Mouse (Mus musculus): ENCODE results near the gene Kcnh4. TPM values are rescaled to one million over a fixed set of nuclear protein-coding genes. Genes with fewer than 3 reads are reported as not detected.
"Not testable (repeated sequence)": the region's sequence is repeated elsewhere in the genome, so short reads cannot be mapped to it uniquely, and the experiment has no call there.

Gene Kcnh4
- polyA plus RNA-seq, 1 experiment from 2014 or later = 0.50 TPM

- H3K27ac ChIP-seq (replicated peaks; ENCODE audit: low read depth, low read length); H3K36me3 ChIP-seq (replicated peaks; ENCODE audit: control insufficient read depth, insufficient read depth, low read depth, low read length); H3K9me3 ChIP-seq (replicated peaks; ENCODE audit: control insufficient read depth, low read length); H3K4me3 ChIP-seq (ENCODE audit: low read depth, low read length); ATAC-seq (replicated peaks; ENCODE audit: insufficient number of reproducible peaks, low FRiP score, low TSS enrichment, low read depth); DNase-seq (ENCODE audit: low spot score); H3K27me3 ChIP-seq (ENCODE audit: control insufficient read depth, insufficient read depth, low read length); H3K4me1 ChIP-seq (ENCODE audit: control insufficient read depth, insufficient read depth, low read length); H3K9ac ChIP-seq (replicated peaks; ENCODE audit: low read length); H3K4me2 ChIP-seq (ENCODE audit: low read depth, low read length): not testable (repeated sequence)
- WGBS = 87% methylated on average over 9 of the region's 9 CpGs
These were observed 30.9 kb upstream of the Kcnh4 start for GRCm38 (mm10) chr11:100790644-100791043.

- DNase-seq (ENCODE audit: low spot score) (peak; percentile 15), ATAC-seq (replicated peaks; ENCODE audit: insufficient number of reproducible peaks, low FRiP score, low TSS enrichment, low read depth) (no peak)
- no peaks in the 10 kb centered on the region for H3K27me3 ChIP-seq (ENCODE audit: control insufficient read depth, insufficient read depth, low read length)
- H3K4me3 ChIP-seq (ENCODE audit: low read depth, low read length) = no peak overlapping the region
- H3K4me2 ChIP-seq (ENCODE audit: low read depth, low read length) = no peak overlapping the region
- H3K36me3 ChIP-seq (replicated peaks; ENCODE audit: control insufficient read depth, insufficient read depth, low read depth, low read length) = no peaks in the 10 kb centered on the region
- H3K4me1 ChIP-seq (ENCODE audit: control insufficient read depth, insufficient read depth, low read length) = no peaks in the 10 kb centered on the region
- H3K9ac ChIP-seq (replicated peaks; ENCODE audit: low read length) = no peak overlapping the region
- H3K9me3 ChIP-seq (replicated peaks; ENCODE audit: control insufficient read depth, low read length) = no peaks in the 10 kb centered on the region
- WGBS = 67% methylated on average over 3 of the region's 3 CpGs
- H3K27ac ChIP-seq (replicated peaks; ENCODE audit: low read depth, low read length) = no peak overlapping the region
These were observed 30.0 kb upstream of the Kcnh4 start for GRCm38 (mm10) chr11:100789702-100790101.

DNA sequence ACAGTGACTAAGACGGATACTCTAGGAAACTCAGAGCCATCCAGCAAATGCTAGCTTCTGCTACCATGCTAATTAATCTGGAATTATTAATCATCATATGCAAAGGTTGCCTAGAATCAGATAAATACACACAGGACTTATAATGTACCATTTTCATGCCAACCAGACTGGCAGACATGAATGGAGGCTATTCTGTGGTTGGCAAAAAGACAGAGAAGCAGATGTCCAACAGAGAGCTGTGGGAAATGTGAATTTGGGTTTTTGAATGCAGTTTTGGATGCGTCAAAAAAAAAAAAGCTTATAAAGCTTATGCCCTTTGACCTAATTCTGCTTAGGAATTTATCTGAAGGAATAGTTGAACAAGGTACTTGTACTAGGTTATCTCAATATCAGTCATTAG lies 26.0 kb upstream of the Kcnh4 start:
- no peak overlapping the region for H3K9ac ChIP-seq (replicated peaks; ENCODE audit: low read length)
- no peak for ATAC-seq (replicated peaks; ENCODE audit: insufficient number of reproducible peaks, low FRiP score, low TSS enrichment, low read depth)
- H3K4me2 ChIP-seq (ENCODE audit: low read depth, low read length) = no peak overlapping the region
- no peaks in the 10 kb centered on the region for H3K27me3 ChIP-seq (ENCODE audit: control insufficient read depth, insufficient read depth, low read length)
- H3K36me3 ChIP-seq (replicated peaks; ENCODE audit: control insufficient read depth, insufficient read depth, low read depth, low read length) = no peaks in the 10 kb centered on the region
- WGBS = 87% methylated on average over 2 of the region's 2 CpGs
- no peak overlapping the region for H3K4me3 ChIP-seq (ENCODE audit: low read depth, low read length)
- DNase-seq (ENCODE audit: low spot score) = no peak
- no peak overlapping the region for H3K27ac ChIP-seq (replicated peaks; ENCODE audit: low read depth, low read length)
- H3K4me1 ChIP-seq (ENCODE audit: control insufficient read depth, insufficient read depth, low read length) = no peaks in the 10 kb centered on the region
- no peaks in the 10 kb centered on the region for H3K9me3 ChIP-seq (replicated peaks; ENCODE audit: control insufficient read depth, low read length)

DNA sequence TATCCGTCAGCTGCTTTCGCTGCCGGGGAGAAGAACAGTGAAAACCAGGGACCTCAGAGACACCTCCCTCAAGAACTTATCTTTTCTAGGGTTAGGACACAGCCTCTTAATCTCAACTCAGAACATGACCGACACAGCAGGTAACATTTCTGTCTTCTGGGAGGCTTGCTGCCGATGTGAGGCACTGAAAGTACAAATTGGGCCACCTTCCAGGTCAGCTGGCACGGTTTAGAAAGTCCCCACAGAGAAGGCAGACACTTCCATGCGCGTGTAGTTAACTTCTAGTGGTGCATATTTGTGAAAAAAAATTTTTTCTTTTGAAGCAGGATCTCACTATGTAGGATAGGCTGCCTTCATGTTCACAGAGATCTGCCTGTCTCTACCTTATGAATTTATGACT lies 24.5 kb upstream of the Kcnh4 start:
- Histone ChIP-seq H3K4me1 (ENCODE audit: control insufficient read depth, insufficient read depth, low read length) (no peaks in the 10 kb centered on the region), H3K36me3 (replicated peaks; ENCODE audit: control insufficient read depth, insufficient read depth, low read depth, low read length) (no peaks in the 10 kb centered on the region), H3K4me2 (ENCODE audit: low read depth, low read length) (no peak overlapping the region), H3K27ac (replicated peaks; ENCODE audit: low read depth, low read length) (no peak overlapping the region), H3K27me3 (ENCODE audit: control insufficient read depth, insufficient read depth, low read length) (no peaks in the 10 kb centered on the region), H3K9ac (replicated peaks; ENCODE audit: low read length) (no peak overlapping the region), H3K4me3 (ENCODE audit: low read depth, low read length) (no peak overlapping the region), H3K9me3 (replicated peaks; ENCODE audit: control insufficient read depth, low read length) (no peaks in the 10 kb centered on the region)
- DNase-seq (ENCODE audit: low spot score) (no peak), ATAC-seq (replicated peaks; ENCODE audit: insufficient number of reproducible peaks, low FRiP score, low TSS enrichment, low read depth) (no peak)
- WGBS = 86% methylated on average over 8 of the region's 8 CpGs

DNA sequence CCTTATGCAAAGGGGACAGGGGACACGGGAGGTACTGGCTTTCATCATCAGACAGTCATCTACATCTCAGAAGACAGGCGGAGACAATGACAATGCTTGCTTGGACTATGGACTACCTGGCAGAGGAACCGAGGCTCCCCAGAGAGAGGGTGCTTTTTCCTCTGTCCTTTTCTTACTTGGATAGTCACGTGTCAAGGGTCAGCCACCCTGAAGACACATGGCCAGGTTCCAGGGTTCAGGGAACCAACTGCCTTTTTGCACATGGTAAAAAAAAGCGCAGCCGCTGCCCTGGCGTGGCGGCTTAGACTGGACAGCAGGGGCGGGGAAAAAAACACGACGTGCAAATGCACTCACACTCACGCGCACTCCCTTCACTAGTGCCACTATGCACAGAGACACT lies 22.8 kb upstream of the Kcnh4 start:
- H3K9me3 ChIP-seq (replicated peaks; ENCODE audit: control insufficient read depth, low read length) = no peaks in the 10 kb centered on the region
- no peak overlapping the region for H3K27ac ChIP-seq (replicated peaks; ENCODE audit: low read depth, low read length)
- no peak overlapping the region for H3K4me2 ChIP-seq (ENCODE audit: low read depth, low read length)
- H3K4me1 ChIP-seq (ENCODE audit: control insufficient read depth, insufficient read depth, low read length) = no peaks in the 10 kb centered on the region
- H3K9ac ChIP-seq (replicated peaks; ENCODE audit: low read length) = no peak overlapping the region
- no peak for ATAC-seq (replicated peaks; ENCODE audit: insufficient number of reproducible peaks, low FRiP score, low TSS enrichment, low read depth)
- H3K27me3 ChIP-seq (ENCODE audit: control insufficient read depth, insufficient read depth, low read length) = no peaks in the 10 kb centered on the region
- H3K36me3 ChIP-seq (replicated peaks; ENCODE audit: control insufficient read depth, insufficient read depth, low read depth, low read length) = no peaks in the 10 kb centered on the region
- DNase-seq (ENCODE audit: low spot score) = no peak
- WGBS = 89% methylated on average over 13 of the region's 13 CpGs
- no peak overlapping the region for H3K4me3 ChIP-seq (ENCODE audit: low read depth, low read length)

GRCm38 (mm10) chr11:100781763-100782475 lies 22.2 kb upstream of the Kcnh4 start:
- no peak for ATAC-seq (replicated peaks; ENCODE audit: insufficient number of reproducible peaks, low FRiP score, low TSS enrichment, low read depth)
- H3K9ac ChIP-seq (replicated peaks; ENCODE audit: low read length) = no peak overlapping the region
- no peaks in the 10 kb centered on the region for H3K27me3 ChIP-seq (ENCODE audit: control insufficient read depth, insufficient read depth, low read length)
- H3K27ac ChIP-seq (replicated peaks; ENCODE audit: low read depth, low read length) = no peak overlapping the region
- H3K9me3 ChIP-seq (replicated peaks; ENCODE audit: control insufficient read depth, low read length) = no peaks in the 10 kb centered on the region
- no peaks in the 10 kb centered on the region for H3K4me1 ChIP-seq (ENCODE audit: control insufficient read depth, insufficient read depth, low read length)
- DNase-seq (ENCODE audit: low spot score) = no peak
- 89% methylated on average over 15 of the region's 15 CpGs for WGBS
- H3K4me3 ChIP-seq (ENCODE audit: low read depth, low read length) = no peak overlapping the region
- no peaks in the 10 kb centered on the region for H3K36me3 ChIP-seq (replicated peaks; ENCODE audit: control insufficient read depth, insufficient read depth, low read depth, low read length)
- H3K4me2 ChIP-seq (ENCODE audit: low read depth, low read length) = no peak overlapping the region

GRCm38 (mm10) chr11:100780247-100780646 lies 20.5 kb upstream of the Kcnh4 start:
- Histone ChIP-seq H3K36me3 (replicated peaks; ENCODE audit: control insufficient read depth, insufficient read depth, low read depth, low read length) (no peaks in the 10 kb centered on the region), H3K27me3 (ENCODE audit: control insufficient read depth, insufficient read depth, low read length) (no peaks in the 10 kb centered on the region), H3K4me3 (ENCODE audit: low read depth, low read length) (no peak overlapping the region), H3K4me1 (ENCODE audit: control insufficient read depth, insufficient read depth, low read length) (no peaks in the 10 kb centered on the region), H3K9me3 (replicated peaks; ENCODE audit: control insufficient read depth, low read length) (no peaks in the 10 kb centered on the region), H3K9ac (replicated peaks; ENCODE audit: low read length) (no peak overlapping the region), H3K27ac (replicated peaks; ENCODE audit: low read depth, low read length) (no peak overlapping the region), H3K4me2 (ENCODE audit: low read depth, low read length) (no peak overlapping the region)
- 70% methylated on average over 8 of the region's 8 CpGs for WGBS
- DNase-seq (ENCODE audit: low spot score) = no peak
- ATAC-seq (replicated peaks; ENCODE audit: insufficient number of reproducible peaks, low FRiP score, low TSS enrichment, low read depth) = no peak

DNA sequence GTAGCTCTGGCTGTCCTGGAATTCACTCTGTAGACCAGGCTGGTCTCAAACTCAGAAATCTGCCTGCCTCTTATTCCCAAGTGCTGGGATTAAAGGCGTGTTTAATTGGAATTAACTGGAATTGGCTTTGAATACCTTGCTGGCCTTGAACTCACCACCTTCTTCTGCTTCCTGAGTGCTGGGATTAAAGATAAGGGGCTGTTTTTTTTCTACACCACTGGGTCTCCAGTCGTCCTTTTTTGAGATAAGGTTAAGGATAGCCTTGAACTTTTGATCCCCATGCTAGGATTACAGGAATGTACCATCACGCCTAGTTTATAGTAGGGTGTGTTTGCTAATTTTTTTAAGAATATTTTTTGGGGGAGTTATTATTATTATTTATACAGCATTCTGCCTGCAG lies 18.3 kb upstream of the Kcnh4 start:
- no peak overlapping the region for H3K4me3 ChIP-seq (ENCODE audit: low read depth, low read length)
- no peak for ATAC-seq (replicated peaks; ENCODE audit: insufficient number of reproducible peaks, low FRiP score, low TSS enrichment, low read depth)
- H3K4me1 ChIP-seq (ENCODE audit: control insufficient read depth, insufficient read depth, low read length) = no peaks in the 10 kb centered on the region
- no peaks in the 10 kb centered on the region for H3K9me3 ChIP-seq (replicated peaks; ENCODE audit: control insufficient read depth, low read length)
- no peaks in the 10 kb centered on the region for H3K27me3 ChIP-seq (ENCODE audit: control insufficient read depth, insufficient read depth, low read length)
- H3K27ac ChIP-seq (replicated peaks; ENCODE audit: low read depth, low read length) = no peak overlapping the region
- H3K4me2 ChIP-seq (ENCODE audit: low read depth, low read length) = no peak overlapping the region
- H3K9ac ChIP-seq (replicated peaks; ENCODE audit: low read length) = no peak overlapping the region
- WGBS = 79% methylated on average over 3 of the region's 3 CpGs
- DNase-seq (ENCODE audit: low spot score) = no peak
- H3K36me3 ChIP-seq (replicated peaks; ENCODE audit: control insufficient read depth, insufficient read depth, low read depth, low read length) = no peaks in the 10 kb centered on the region

All from embryonic facial prominence, embryonic 11.5 days (tissue).